Mouse (Mus musculus) lung, postnatal 0 days (tissue): ENCODE measurements at regions not wholly inside any gene's neighbourhood (a gene's known extent, or its start where the extent isn't known, plus 50 kb on each side); places are given as distances from the start of the nearest gene placed in this dataset.

Experiments used
- ATAC-seq: fragments of 200-750 bp; cut with Nextera tagmentation; 2 replicates; pipeline ENCODE4 v1.8.0; 2017; ENCODE audit warnings: moderate library complexity
- DNase-seq: peaks from one replicate; pipeline ENCODE4 v3.0.0-alpha.2; 2016; ENCODE audit warnings: low spot score
- H3K27ac ChIP-seq: fragments of 300-500 bp; sonication (generic); 2 replicates; pipeline ENCODE4 v1.5.1; 2014; ENCODE audit warnings: antibody characterized with exemption, mild to moderate bottlenecking, low read length, mixed read lengths
- H3K27me3 ChIP-seq: fragments of 300-500 bp; sonication (generic); replicated peaks from 2 replicates; pipeline ENCODE4 v1.6.1; 2014; ENCODE audit warnings: low read length, mixed read lengths; ENCODE audit not compliant: insufficient read depth
- H3K36me3 ChIP-seq: fragments of 300-500 bp; sonication (generic); 2 replicates; pipeline ENCODE4 v1.6.1; 2014; ENCODE audit warnings: low read length, mixed read lengths; ENCODE audit not compliant: insufficient read depth
- H3K4me1 ChIP-seq: fragments of 300-500 bp; sonication (generic); 2 replicates; pipeline ENCODE4 v1.6.1; 2014; ENCODE audit warnings: antibody characterized with exemption, low read depth, low read length, mixed read lengths; ENCODE audit not compliant: insufficient read depth
- H3K4me2 ChIP-seq: fragments of 300-500 bp; sonication (generic); replicated peaks from 2 replicates; pipeline ENCODE4 v1.6.1; 2014; ENCODE audit warnings: low read depth, mild to moderate bottlenecking, low read length, moderate library complexity, mixed read lengths
- H3K4me3 ChIP-seq: fragments of 300-500 bp; sonication (generic); 2 replicates; pipeline ENCODE4 v1.5.1; 2014; ENCODE audit warnings: low read depth, low read length
- H3K9ac ChIP-seq: fragments of 300-500 bp; sonication (generic); replicated peaks from 2 replicates; pipeline ENCODE4 v1.6.1; 2014; ENCODE audit warnings: low read depth, mild to moderate bottlenecking
- H3K9me3 ChIP-seq: fragments of 300-500 bp; sonication (generic); 2 replicates; pipeline ENCODE4 v1.6.1; 2016; ENCODE audit warnings: low read length, mixed read lengths
- CTCF ChIP-seq: IDR thresholded peaks from 2 replicates; pipeline ENCODE4 v1.5.1; 2016; ENCODE audit warnings: antibody characterized with exemption, mild to moderate bottlenecking
- EP300 ChIP-seq: IDR thresholded peaks from 2 replicates; pipeline ENCODE4 v1.6.1; 2016; ENCODE audit warnings: antibody characterized with exemption, mild to moderate bottlenecking, control low read depth
- WGBS: fragments of 180-500 bp; shearing (Covaris S2); extraction: QIAGEN DNeasy Blood & Tissue Kit; methylation state at CpG from one replicate; pipeline ENCODE4 v1.1.7; 2014; 5-methylcytosine and 5-hydroxymethylcytosine counted together

- no peak overlapping the region for H3K4me3 ChIP-seq
- H3K4me1 ChIP-seq: no peaks in the 10 kb centered on the region
- H3K9ac ChIP-seq: no peak overlapping the region
- TF ChIP-seq EP300: no peak
- TF ChIP-seq CTCF: no peak
- WGBS: 55% methylated on average over 5 of the region's 5 CpGs
- no peaks in the 10 kb centered on the region for H3K27me3 ChIP-seq
- H3K4me2 ChIP-seq: no peak overlapping the region
- no peaks in the 10 kb centered on the region for H3K9me3 ChIP-seq
- no peaks in the 10 kb centered on the region for H3K36me3 ChIP-seq
- no peak for DNase-seq
- no peak for ATAC-seq
- no peak overlapping the region for H3K27ac ChIP-seq
These were observed 159.7 kb upstream of the Tmtc4 start for GRCm38 (mm10) chr14:123143489-123144046.

- no peaks in the 10 kb centered on the region for H3K4me1 ChIP-seq
- no peak for DNase-seq
- TF ChIP-seq EP300: no peak
- TF ChIP-seq CTCF: no peak
- no peak overlapping the region for H3K9ac ChIP-seq
- 66% methylated on average over 6 of the region's 6 CpGs for WGBS
- no peaks in the 10 kb centered on the region for H3K9me3 ChIP-seq
- no peaks in the 10 kb centered on the region for H3K27me3 ChIP-seq
- H3K36me3 ChIP-seq: no peaks in the 10 kb centered on the region
- H3K4me3 ChIP-seq: no peak overlapping the region
- no peak overlapping the region for H3K27ac ChIP-seq
- ATAC-seq: no peak
- no peak overlapping the region for H3K4me2 ChIP-seq
These were observed 155.2 kb upstream of the Tmtc4 start for GRCm38 (mm10) chr14:123138743-123139705.

GRCm38 (mm10) chr14:123133979-123134378, 150.1 kb upstream of the Tmtc4 start:
- ATAC-seq (no peak), DNase-seq (no peak)
- Histone ChIP-seq H3K9me3 (no peaks in the 10 kb centered on the region), H3K27me3 (no peaks in the 10 kb centered on the region), H3K27ac (no peak overlapping the region), H3K4me3 (no peak overlapping the region), H3K9ac (no peak overlapping the region), H3K36me3 (no peaks in the 10 kb centered on the region), H3K4me1 (no peaks in the 10 kb centered on the region), H3K4me2 (no peak overlapping the region)
- no peak for TF ChIP-seq CTCF
- no peak for TF ChIP-seq EP300
- 21% methylated on average over 1 of the region's 1 CpGs for WGBS

DNA sequence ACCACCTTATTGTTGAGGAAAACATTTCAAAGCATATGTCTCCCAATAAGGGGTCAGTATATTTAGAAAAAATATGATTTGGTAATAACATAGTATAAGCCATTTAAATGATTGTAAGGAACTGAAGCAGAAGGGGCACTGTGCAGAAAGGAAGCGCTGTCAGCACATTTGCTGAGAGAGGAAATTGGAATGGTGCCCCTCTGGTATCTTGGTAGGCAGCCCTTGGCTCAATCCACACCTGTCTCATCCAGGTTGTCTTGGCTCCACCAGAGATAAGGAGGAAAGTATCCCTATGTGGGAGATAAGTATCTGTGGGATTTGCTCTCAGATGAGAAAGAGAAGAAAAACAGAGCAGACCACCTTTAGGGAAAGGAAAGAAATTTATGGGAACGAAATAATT, 136.5 kb upstream of the Tmtc4 start:
- 81% methylated on average over 2 of the region's 2 CpGs for WGBS
- H3K27me3 ChIP-seq: no peaks in the 10 kb centered on the region
- DNase-seq (no peak), ATAC-seq (no peak)
- H3K27ac ChIP-seq: no peak overlapping the region
- no peak overlapping the region for H3K4me3 ChIP-seq
- H3K4me2 ChIP-seq: no peak overlapping the region
- TF ChIP-seq EP300 (no peak), CTCF (no peak)
- no peaks in the 10 kb centered on the region for H3K9me3 ChIP-seq
- H3K36me3 ChIP-seq: no peaks in the 10 kb centered on the region
- H3K4me1 ChIP-seq: no peaks in the 10 kb centered on the region
- H3K9ac ChIP-seq: no peak overlapping the region

GRCm38 (mm10) chr14:123116337-123116736, 132.5 kb upstream of the Tmtc4 start:
- no peak for DNase-seq
- Histone ChIP-seq H3K9ac (no peak overlapping the region), H3K36me3 (no peaks in the 10 kb centered on the region), H3K4me2 (no peak overlapping the region), H3K4me3 (no peak overlapping the region), H3K4me1 (no peaks in the 10 kb centered on the region), H3K27me3 (no peaks in the 10 kb centered on the region), H3K9me3 (no peaks in the 10 kb centered on the region), H3K27ac (no peak overlapping the region)
- WGBS: 65% methylated on average over 1 of the region's 1 CpGs
- TF ChIP-seq CTCF (no peak), EP300 (no peak)
- ATAC-seq: no peak

- no peak overlapping the region for H3K9ac ChIP-seq
- no peak overlapping the region for H3K4me3 ChIP-seq
- no peaks in the 10 kb centered on the region for H3K36me3 ChIP-seq
- no peak overlapping the region for H3K4me2 ChIP-seq
- no peaks in the 10 kb centered on the region for H3K27me3 ChIP-seq
- H3K4me1 ChIP-seq: no peaks in the 10 kb centered on the region
- DNase-seq (no peak), ATAC-seq (no peak)
- H3K9me3 ChIP-seq: no peaks in the 10 kb centered on the region
- H3K27ac ChIP-seq: no peak overlapping the region
- no peak for TF ChIP-seq EP300
- TF ChIP-seq CTCF: no peak
- WGBS: 51% methylated on average over 2 of the region's 2 CpGs
These were observed 126.7 kb upstream of the Tmtc4 start for GRCm38 (mm10) chr14:123110533-123110932.
